Mouse (Mus musculus) retina, postnatal 1 day (tissue): ENCODE data around the gene Thap2.

ENCODE experiments used
- DNase-seq: peaks from one replicate; pipeline ENCODE4 v3.0.0-alpha.2; 2012

Thap2 gene

GRCm38 (mm10) chr10:115384221-115385017 lies at the start of gene Thap2, which contains the start of gene Zfc3h1:
Thap2 (minus strand) TSS chr10:115384443.
Zfc3h1 (plus strand) TSS chr10:115384959.
- peak; percentile 99 for DNase-seq

DNA sequence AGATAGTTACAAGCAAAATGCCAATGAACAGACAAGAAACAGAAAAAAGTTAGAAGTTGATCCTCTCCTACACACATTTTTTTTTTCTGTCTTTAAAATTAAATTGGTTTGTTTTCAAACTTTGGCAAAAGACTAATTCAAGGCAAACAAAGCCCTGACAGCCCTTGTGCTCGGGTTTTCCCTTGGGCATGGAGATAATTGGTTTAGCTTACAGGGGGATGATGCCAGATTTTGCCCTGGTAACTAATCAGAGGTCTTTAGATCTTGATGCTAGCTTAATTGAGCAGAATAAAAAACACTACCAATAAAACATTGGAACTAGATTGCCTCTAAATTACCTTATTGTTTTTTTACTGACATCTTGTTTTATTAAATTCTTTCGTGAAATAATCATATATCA lies 41.1 kb upstream of the Thap2 start:
- peak; percentile 37 for DNase-seq

DNA sequence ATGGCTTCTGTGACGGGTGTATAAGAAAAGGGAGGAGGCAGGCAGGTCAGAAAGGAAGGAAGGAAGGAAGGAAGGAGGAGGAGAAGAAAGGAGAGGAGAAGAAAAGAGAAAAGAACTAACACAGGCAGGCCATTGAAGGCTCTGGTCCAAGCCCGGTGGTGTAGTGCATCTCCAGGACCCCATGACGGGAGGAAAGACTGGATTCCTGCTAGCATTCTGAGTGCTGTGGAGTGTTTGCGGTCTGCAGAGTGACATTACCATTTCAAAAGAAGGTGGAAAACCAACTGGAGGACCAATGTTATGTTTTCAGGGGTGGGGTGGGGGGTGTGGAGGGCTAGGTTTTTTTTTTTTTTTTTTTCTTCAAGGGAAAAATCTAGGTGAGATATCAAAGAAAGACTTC lies 37.7 kb upstream of the Thap2 start:
- DNase-seq, result no peak

- no peak for DNase-seq
These were observed 29.8 kb upstream of the Thap2 start for GRCm38 (mm10) chr10:115414056-115414455.

DNA sequence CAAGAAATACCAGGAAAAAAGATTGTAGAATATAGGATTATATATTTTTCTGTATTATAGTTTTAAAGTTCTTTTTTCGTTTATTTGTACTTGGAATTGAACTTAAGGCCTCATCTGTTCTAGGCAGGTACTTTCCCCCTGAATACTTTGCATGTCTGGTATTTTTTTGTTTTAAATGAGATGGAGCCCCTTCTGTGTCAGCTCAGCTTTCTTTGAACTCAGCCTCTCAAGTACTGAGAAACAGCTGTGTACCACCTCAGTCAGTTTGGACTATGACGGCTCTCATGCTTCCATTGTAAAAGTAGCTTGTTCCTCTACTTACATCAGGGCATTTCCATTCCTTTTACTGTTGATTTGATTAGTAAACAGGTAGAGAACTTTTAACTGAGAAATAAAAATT lies 29.3 kb upstream of the Thap2 start:
- DNase-seq, result no peak

GRCm38 (mm10) chr10:115406393-115406792 lies 22.1 kb upstream of the Thap2 start:
- DNase-seq, result peak; percentile 72

- DNase-seq, result peak; percentile 61
These were observed 7.7 kb upstream of the Thap2 start for GRCm38 (mm10) chr10:115391896-115392295.

- no peak for DNase-seq
These were observed 6.8 kb upstream of the Thap2 start for GRCm38 (mm10) chr10:115391076-115391475.

- DNase-seq, result no peak
These were observed 3.6 kb upstream of the Thap2 start for GRCm38 (mm10) chr10:115387891-115388290.

- peak; percentile 71 for DNase-seq
These were observed 1.1 kb upstream of the Thap2 start for GRCm38 (mm10) chr10:115385018-115386002.

DNA sequence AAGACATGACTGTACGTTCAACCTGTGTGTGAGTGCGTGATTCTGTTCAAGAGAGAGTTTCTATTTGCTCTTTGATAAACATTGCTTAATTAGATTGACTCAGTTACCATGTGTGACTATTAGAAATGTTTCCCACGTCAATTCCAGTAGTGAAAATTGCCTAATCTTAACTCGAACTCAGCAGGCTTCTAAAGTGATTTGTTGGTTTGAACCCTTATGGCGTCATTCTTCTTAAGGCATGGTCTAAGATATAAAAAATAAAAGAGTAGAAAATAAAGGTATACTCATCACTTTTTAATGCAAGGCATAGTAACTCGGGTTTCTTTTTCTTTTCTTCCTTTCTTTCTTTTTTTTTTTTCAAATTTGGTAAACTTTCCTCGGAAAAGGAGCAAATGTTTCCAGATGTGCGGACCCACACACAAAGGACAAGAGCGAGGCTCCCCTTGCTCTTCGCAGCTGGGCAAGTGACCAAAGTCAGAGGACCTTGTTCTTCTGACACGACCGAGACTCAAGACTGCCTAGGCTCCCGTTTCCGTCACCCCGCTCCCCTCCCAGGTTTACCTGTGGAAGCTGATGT lies 511 bp downstream of the Thap2 start:
- peak; percentile 32 for DNase-seq

DNA sequence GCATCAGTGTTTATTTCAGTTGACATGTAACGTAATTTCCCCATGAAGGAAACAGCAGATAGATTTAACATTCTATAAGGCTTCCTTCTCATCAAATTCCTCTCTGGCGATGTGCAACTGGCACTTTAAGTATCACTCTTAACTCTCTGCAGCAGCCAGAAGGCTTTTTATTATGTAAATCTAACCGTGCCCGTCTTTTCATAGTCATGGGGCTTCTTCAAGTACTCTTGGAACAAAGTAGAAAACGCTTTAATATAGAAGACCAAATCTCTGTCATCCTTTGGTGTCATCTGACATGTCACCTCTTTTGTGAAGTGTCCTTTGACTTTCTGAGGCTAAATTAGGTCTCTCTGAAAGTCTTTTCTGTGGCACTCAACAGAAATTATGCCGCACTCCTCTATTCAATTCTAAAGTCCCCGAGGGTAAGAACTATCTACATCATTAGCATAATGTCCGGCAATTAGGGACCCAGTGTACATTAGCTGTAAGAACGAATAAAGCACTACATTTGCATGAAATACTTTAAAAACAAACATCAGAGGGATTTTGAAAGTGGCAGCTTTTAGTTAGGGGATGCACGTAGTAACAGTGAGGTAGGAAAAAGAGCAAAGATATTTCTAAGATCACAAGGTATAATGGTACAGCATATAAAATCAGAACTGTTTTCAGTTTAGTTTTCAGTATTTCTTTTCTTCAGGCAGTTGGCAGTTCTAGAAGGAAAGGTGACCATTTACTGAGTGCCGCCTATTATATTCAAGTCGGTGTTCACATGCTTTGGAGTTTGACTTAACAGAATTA lies 1.2 kb downstream of the Thap2 start:
- DNase-seq, result peak; percentile 28

DNA sequence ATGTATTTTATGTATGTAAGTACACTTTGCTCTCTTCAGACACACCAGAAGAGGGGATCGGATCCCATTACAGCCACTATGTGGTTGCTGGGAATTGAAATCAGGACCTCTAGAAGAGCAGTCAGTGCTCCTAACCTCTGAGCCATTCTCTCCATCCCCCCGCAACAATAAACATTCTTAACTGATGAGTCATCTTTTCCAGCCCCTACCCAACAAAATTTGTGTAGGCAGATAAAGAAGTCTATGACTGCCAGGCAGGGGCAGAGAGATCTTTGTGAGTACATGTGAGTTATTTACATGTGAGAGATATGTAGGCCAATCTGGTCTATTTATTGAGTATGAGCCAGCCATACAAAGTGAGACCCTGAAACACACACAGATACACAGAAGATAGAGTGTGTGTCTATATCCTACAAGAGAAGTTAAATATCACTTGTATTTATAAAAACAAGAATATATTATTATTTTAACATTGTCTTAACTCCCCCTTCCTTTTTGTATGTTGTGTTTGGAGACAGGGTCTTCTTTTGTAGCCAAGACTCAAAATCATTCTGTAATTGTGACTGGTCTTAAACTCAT lies 2.6 kb downstream of the Thap2 start:
- DNase-seq, result peak; percentile 19

DNA sequence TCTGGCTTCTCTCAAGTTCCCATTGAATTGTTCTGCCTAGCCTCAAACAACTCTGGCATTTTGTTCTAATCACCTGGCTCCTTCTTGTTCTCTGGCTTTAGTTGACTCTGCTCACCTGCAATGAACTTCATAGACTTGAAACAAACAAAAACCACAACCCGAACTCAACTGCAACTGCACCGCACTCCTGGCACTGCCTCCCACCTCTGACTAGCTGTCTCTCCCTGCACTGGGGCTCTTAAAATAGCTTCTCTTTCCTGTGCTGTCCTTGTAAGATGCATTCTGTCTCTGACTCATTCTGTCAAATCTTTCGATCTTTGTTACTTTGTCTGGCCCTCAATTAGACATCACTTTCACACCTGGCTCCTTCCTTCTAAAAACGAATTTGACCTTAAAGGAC lies 21.1 kb downstream of the Thap2 start:
- DNase-seq, result no peak

DNA sequence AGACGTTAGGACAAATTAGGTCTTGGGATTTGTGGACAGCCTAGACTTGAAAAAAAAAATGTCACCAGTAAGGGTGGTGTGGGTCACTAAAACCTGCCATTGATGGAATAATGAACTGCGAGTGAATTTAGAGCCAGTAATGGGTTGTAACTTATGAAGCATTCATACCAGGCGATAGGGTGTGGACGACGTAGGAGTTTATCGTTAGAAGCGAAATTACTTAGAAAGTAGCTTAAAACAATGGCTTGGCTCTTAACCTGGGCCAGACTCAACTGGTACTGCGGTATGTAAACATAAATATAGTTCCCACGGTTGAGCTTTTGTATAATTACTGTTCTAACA lies 21.6 kb downstream of the Thap2 start:
- no peak for DNase-seq

DNA sequence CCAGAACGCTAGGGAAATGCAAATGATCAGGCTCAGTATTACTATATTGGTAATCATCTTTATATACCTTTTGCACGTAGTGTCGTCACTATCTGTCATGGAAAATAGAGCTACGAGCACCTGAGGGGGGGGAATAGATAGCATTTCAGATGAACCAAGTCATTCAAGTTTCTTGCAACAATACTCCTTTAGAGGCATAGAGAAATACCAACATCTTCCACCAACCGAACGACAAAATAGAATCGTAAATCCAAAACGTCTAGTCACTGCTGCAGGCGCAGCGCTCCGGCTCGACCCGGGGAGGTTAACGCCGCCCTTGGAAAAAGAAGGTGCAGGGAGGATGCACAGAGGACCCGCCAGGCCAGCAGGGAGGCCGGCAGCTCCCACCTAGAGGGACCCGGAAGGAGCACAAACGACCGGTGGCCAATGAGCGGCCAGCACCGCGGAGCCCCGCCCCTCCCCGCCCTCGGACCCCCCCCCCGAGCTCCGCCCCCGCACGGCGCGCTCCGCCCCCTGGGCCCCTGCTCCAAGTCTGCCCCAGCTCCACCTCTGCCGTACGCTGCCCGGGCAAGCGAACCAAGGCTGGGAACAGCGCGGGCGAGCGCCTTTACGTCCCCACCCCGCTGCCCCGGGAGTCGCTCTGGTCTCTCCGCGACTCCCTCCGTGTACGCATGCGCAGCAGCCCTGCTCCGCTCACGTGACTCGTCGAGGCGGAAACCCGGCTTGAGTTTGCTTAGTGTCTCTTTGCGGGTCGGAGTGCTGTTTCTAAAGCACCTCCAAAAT lies 22.2 kb downstream of the Thap2 start, which contains the start of gene Tmem19:
Gene Tmem19 (minus strand): TSS at position 662 of the 783 bp plus-strand sequence.
- DNase-seq, result peak; percentile 98

- DNase-seq, result no peak
These were observed 25.2 kb downstream of the Thap2 start for GRCm38 (mm10) chr10:115359066-115359465.

DNA sequence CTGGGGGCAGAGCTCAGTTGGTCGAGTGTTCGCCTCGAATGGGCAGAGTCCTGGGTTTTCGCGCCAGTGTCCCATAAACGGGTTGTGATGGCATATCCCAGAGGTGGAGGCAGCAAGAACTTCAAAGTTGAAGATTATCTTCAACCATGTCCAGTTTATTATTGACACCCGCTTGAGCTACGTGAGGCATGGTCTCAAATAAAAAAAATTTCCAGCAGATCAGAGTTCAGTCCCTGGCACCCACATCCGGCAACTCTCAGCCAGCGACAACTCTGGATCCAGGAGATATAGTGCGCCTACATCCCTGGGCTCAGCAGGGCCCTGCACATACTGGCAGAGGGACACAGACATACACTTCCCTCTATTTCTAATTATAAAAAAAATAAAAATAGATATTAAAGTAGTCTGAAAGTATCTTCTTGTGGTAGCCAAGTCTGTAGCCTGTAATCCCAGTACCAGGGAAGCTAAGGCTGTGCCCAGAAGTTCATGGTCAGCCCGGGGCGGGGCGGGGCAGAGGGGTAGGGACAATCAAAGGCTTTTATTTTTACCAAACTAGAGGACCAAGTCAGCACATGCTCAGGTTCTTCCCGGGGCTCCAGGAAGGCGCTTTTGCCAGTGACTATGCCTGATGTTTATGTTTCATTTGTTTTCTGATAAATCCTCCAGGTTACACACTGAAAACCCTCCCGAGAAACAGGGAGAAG lies 25.9 kb downstream of the Thap2 start:
- DNase-seq, result no peak

- DNase-seq, result no peak
These were observed 28.1 kb downstream of the Thap2 start for GRCm38 (mm10) chr10:115356106-115356505.

DNA sequence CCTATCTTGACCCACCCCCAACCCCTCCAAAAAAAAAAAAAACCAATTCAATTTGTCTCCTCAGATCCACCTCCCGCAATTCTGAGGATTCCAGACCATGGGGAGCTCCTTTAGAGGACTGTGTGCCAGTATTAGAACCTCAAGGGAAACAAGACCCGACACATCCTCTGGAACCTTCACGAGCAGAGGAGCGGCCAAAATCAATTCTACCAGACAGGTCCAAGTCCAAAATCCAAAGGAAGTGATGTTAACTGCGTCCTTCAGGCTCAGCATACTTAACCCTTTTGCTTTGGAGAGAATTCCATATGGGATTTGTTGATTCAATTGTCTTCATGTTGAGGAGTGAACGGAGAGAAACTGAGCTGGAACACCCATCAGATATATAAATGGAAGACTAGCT lies 29.2 kb downstream of the Thap2 start:
- no peak for DNase-seq

DNA sequence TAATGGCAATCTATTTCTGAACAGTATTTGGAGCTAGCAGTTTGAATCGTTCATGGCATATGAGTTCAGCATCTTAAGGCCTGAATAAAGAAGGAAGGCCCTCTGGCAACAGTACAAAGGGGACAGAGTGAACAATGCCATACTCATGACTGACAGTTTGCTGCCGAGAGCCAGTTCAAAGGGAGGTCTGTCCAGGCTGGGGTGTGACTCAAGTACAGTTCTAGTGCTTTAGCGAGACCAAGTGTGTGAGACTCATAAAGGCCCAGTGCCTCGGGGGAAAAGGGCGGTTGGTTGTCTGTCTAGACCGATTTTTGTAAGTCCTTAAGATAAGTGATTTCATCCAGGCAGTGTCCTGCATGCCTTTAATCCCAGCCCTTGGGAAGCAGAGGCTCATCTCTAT lies 29.7 kb downstream of the Thap2 start:
- peak; percentile 44 for DNase-seq
